In the genomic region with DNA sequence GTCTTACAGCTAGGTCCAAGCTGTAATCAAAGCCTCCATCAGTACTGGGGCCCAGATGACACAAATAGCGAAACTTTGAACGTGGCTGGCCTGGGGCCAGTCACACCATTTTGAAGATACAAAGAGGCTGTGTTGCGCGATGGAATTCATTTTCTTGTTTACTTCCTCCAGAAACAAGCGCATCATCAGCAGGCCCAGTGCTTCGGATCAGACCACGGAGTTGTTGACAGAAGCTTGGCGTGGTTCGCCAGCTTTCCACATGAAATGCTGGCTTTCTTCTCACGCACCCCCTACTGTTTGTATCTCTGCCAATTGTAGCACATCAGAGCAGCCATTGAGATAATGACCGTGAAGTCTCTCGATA, we compare ENCODE assay signal across 8 mouse cellular contexts.
DNase-seq lines count a peak whose midpoint lies in the region; ATAC-seq and TF ChIP-seq lines count a peak whose summit lies in the region.

No protein-coding gene starts in this region.

- no peak overlapping the region for H3K4me2 ChIP-seq in embryonic facial prominence, embryonic 11.5 days (ENCODE audit: low read depth, low read length)
- H3K4me2 ChIP-seq in lung, embryonic 16.5 days (ENCODE audit: low read depth, low read length) = no peak overlapping the region
- H3K4me2 ChIP-seq in liver, postnatal 0 days (ENCODE audit: low read depth, low read length) = no peak overlapping the region

- H3K4me1 ChIP-seq in embryonic facial prominence, embryonic 11.5 days (ENCODE audit: control insufficient read depth, insufficient read depth, low read length) = no peaks in the 10 kb centered on the region
- peaks cover 2% of the 10 kb centered on the region; the same call in 1 of the 2 replicates for H3K4me1 ChIP-seq in lung, embryonic 16.5 days (replicated peaks; ENCODE audit: control insufficient read depth, insufficient read depth, low read length)
- H3K4me1 ChIP-seq in liver, postnatal 0 days (ENCODE audit: insufficient read depth) = no peaks in the 10 kb centered on the region

- 31% methylated on average over 12 of the region's 12 CpGs for WGBS in embryonic facial prominence, embryonic 11.5 days
- WGBS in lung, embryonic 16.5 days = 40% methylated on average over 12 of the region's 12 CpGs
- WGBS in liver, postnatal 0 days (ENCODE audit: insufficient replicate concordance) = 69% methylated on average over 12 of the region's 12 CpGs

- ATAC-seq in embryonic facial prominence, embryonic 11.5 days (replicated peaks; ENCODE audit: insufficient number of reproducible peaks, low FRiP score, low TSS enrichment, low read depth) = peak; percentile 47; the same call in 1 of the 2 replicates
- ATAC-seq in lung, embryonic 16.5 days (ENCODE audit: low read depth) = peak; percentile 97
- no peak for ATAC-seq in activated CD4-positive, CD25-positive, alpha-beta regulatory T cell, adult 4 months
- no peak for ATAC-seq in liver, postnatal 0 days

- TF ChIP-seq CTCF in layer of hippocampus, adult 2 months (conservative IDR thresholded peaks at IDR 0.05) = peak; percentile 50
- TF ChIP-seq CTCF in liver, postnatal 0 days (IDR thresholded peaks at IDR 0.05; ENCODE audit: low read depth) = no peak

- no peaks in the 10 kb centered on the region for H3K36me3 ChIP-seq in embryonic facial prominence, embryonic 11.5 days (replicated peaks; ENCODE audit: control insufficient read depth, insufficient read depth, low read depth, low read length)
- no peaks in the 10 kb centered on the region for H3K36me3 ChIP-seq in lung, embryonic 16.5 days (ENCODE audit: control insufficient read depth, insufficient read depth, low read length)
- H3K36me3 ChIP-seq in liver, postnatal 0 days (replicated peaks; ENCODE audit: insufficient read depth, low read length) = no peaks in the 10 kb centered on the region

- H3K9ac ChIP-seq in embryonic facial prominence, embryonic 11.5 days (replicated peaks; ENCODE audit: low read length) = no peak overlapping the region
- H3K9ac ChIP-seq in lung, embryonic 16.5 days (ENCODE audit: low read length) = no peak overlapping the region
- no peak overlapping the region for H3K9ac ChIP-seq in liver, postnatal 0 days (replicated peaks)

- H3K27ac ChIP-seq in embryonic facial prominence, embryonic 11.5 days (replicated peaks; ENCODE audit: low read depth, low read length) = no peak overlapping the region
- H3K27ac ChIP-seq in layer of hippocampus, adult 2 months = peak overlapping the region; percentile 69
- H3K27ac ChIP-seq in lung, embryonic 16.5 days (ENCODE audit: low read length) = no peak overlapping the region; the same call in 1 of the 2 replicates
- no peak overlapping the region for H3K27ac ChIP-seq in liver, postnatal 0 days (ENCODE audit: low read depth)

- no peak for TF ChIP-seq EP300 in liver, postnatal 0 days (IDR thresholded peaks at IDR 0.05; ENCODE audit: low read depth)

- H3K4me3 ChIP-seq in embryonic facial prominence, embryonic 11.5 days (ENCODE audit: low read depth, low read length) = no peak overlapping the region
- no peak overlapping the region; the same call in 1 of the 2 replicates for H3K4me3 ChIP-seq in layer of hippocampus, adult 2 months
- no peak overlapping the region for H3K4me3 ChIP-seq in lung, embryonic 16.5 days (ENCODE audit: low read length)
- no peak overlapping the region for H3K4me3 ChIP-seq in liver, postnatal 0 days (ENCODE audit: low read depth, low read length)

- H3K9me3 ChIP-seq in embryonic facial prominence, embryonic 11.5 days (replicated peaks; ENCODE audit: control insufficient read depth, low read length) = no peaks in the 10 kb centered on the region
- no peaks in the 10 kb centered on the region for H3K9me3 ChIP-seq in lung, embryonic 16.5 days (ENCODE audit: control insufficient read depth, low read length)
- H3K9me3 ChIP-seq in liver, postnatal 0 days (ENCODE audit: low read length) = no peaks in the 10 kb centered on the region

- peak; percentile 44 for DNase-seq in cerebellum, adult 18-20 months
- DNase-seq in embryonic facial prominence, embryonic 11.5 days (ENCODE audit: low spot score) = peak; percentile 26
- DNase-seq in heart, adult 8-10 months (ENCODE audit: low spot score) = peak; percentile 39
- peak; percentile 62 to 86 for DNase-seq in layer of hippocampus, adult 2 months (ENCODE audit: low spot score in 2 of 2)
- DNase-seq in right cerebral cortex, postnatal 10 days (ENCODE audit: low spot score in 2 of 2) = peak; percentile 84 to 92
- DNase-seq in liver, postnatal 0 days = no peak

- no peaks in the 10 kb centered on the region for H3K27me3 ChIP-seq in embryonic facial prominence, embryonic 11.5 days (ENCODE audit: control insufficient read depth, insufficient read depth, low read length)
- peaks cover 2% of the 10 kb centered on the region for H3K27me3 ChIP-seq in lung, embryonic 16.5 days (ENCODE audit: control insufficient read depth, insufficient read depth, low read depth, low read length)
- no peaks in the 10 kb centered on the region for H3K27me3 ChIP-seq in liver, postnatal 0 days (ENCODE audit: insufficient read depth, low read length)

Comparison
In these comparisons a context has a peak if more than half of its experiments do, and no peak if none do; other contexts are left out.
1. ATAC-seq: peak in embryonic facial prominence, embryonic 11.5 days (single experiment) and lung, embryonic 16.5 days (single experiment); none in activated CD4-positive, CD25-positive, alpha-beta regulatory T cell, adult 4 months (single experiment) and liver, postnatal 0 days (single experiment).